Mouse (Mus musculus): ENCODE measurements around the gene Gm17416. TPM values are rescaled to one million over a fixed set of nuclear protein-coding genes. Genes with fewer than 3 reads are reported as not detected.

Gene Gm17416
- polyA plus RNA-seq, 1 experiment from 2014 or later, result 0.83 TPM

- H3K27me3 ChIP-seq, result no peaks in the 10 kb centered on the region
- peak; percentile 10 for DNase-seq (ENCODE audit: low read depth, low spot score)
- ChIA-PET CTCF (interaction anchor here (1.1 kb wide), 1 partner anchor 47 kb away, joined by 3 read pairs; no protein-coding TSS in a partner anchor), POLR2A (no interaction called here)
- peak; percentile 49 for TF ChIP-seq CTCF (IDR thresholded peaks at IDR 0.05)
- in situ Hi-C loops (cut with MboI; ENCODE audit: low pct_unique_long_range_greater_than_20kb), result no loop called here
- ATAC-seq, result no peak
Observed at GRCm38 (mm10) chr2:152601275-152601960, 32.3 kb downstream of the Gm17416 start.

DNA sequence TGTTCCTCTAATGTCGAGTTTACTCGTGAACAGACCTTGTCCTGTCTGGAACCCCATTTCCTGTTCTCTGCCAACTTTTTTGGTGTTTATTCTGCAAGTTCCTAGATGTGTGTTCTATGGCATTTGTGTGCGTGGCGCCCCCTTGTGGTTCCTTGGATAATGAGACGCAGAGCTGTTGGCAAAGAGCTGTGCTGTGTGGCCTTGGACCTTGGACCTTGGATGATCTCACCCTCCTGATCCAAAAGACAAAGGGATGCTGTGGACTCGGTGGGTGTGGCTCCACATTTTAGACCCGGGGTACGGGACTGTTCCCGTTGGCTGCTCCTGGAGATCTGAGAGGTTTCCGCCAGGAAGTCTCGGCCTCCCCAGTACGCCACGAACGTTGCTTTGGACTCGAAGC lies 34.9 kb downstream of the Gm17416 start, which contains the start of gene Defb36:
Gene Defb36, plus strand, starts transcription at position 271 of the 400 bp plus-strand sequence.
- DNase-seq (ENCODE audit: low read depth, low spot score) (no peak), ATAC-seq (no peak)
- ChIA-PET CTCF (interaction anchor here (0.8 to 2.8 kb wide), 5 partner anchors 12 to 81 kb away, joined by 3 to 11 read pairs (median 4); no protein-coding TSS in a partner anchor), POLR2A (no interaction called here)
- no peaks in the 10 kb centered on the region for H3K27me3 ChIP-seq
- peak; percentile 58 for TF ChIP-seq CTCF (IDR thresholded peaks at IDR 0.05)
- in situ Hi-C loops (cut with MboI; ENCODE audit: low pct_unique_long_range_greater_than_20kb), result no loop called here

- TF ChIP-seq CTCF (IDR thresholded peaks at IDR 0.05), result no peak
- POLR2A ChIA-PET, result interaction anchor here (1.0 kb wide), 1 partner anchor 34 kb away, joined by 3 read pairs; no protein-coding TSS in a partner anchor
- ATAC-seq (no peak), DNase-seq (ENCODE audit: low read depth, low spot score) (no peak)
- in situ Hi-C loops (cut with MboI; ENCODE audit: low pct_unique_long_range_greater_than_20kb), result no loop called here
- no peaks in the 10 kb centered on the region for H3K27me3 ChIP-seq
- CTCF ChIA-PET, result interaction anchor here (1.4 kb wide), 1 partner anchor 26 kb away, joined by 3 read pairs; no protein-coding TSS in a partner anchor
Observed at GRCm38 (mm10) chr2:152607746-152608145, 38.6 kb downstream of the Gm17416 start.

DNA sequence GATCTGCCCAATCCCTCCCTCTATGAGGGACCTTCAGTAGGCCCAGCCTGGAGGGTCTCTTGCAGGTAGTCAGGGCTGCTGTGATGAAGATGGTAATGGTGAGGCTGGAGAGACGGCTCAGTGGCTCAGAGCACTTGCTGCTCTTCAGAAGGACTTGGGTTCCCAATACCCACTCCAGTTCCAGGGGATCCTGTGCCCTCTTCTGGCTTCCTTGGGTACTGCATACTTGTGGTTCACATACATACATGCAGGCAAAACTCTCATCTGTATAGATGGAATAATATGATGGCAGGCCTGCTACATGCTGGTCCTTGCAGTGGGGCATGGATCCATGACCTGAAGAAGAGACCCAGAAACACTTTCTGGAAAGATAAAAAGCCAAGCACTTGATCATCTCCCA lies 39.6 kb downstream of the Gm17416 start:
- ChIA-PET CTCF (no interaction called here), POLR2A (no interaction called here)
- no peaks in the 10 kb centered on the region for H3K27me3 ChIP-seq
- TF ChIP-seq CTCF (IDR thresholded peaks at IDR 0.05), result peak; percentile 28
- DNase-seq (ENCODE audit: low read depth, low spot score) (no peak), ATAC-seq (no peak)
- in situ Hi-C loops (cut with MboI; ENCODE audit: low pct_unique_long_range_greater_than_20kb), result no loop called here

GRCm38 (mm10) chr2:152612193-152612592 lies 43.1 kb downstream of the Gm17416 start:
- no peaks in the 10 kb centered on the region for H3K27me3 ChIP-seq
- ChIA-PET POLR2A (no interaction called here), CTCF (interaction anchor here (0.6 to 1.6 kb wide), 5 partner anchors 32 to 155 kb away, joined by 3 to 8 read pairs (median 3); no protein-coding TSS in a partner anchor)
- in situ Hi-C loops (cut with MboI; ENCODE audit: low pct_unique_long_range_greater_than_20kb), result loop anchor here (10.0 kb wide), 1 partner anchor 133 kb away; no protein-coding TSS in a partner anchor
- no peak for ATAC-seq
- TF ChIP-seq CTCF (IDR thresholded peaks at IDR 0.05), result no peak
- no peak for DNase-seq (ENCODE audit: low read depth, low spot score)

DNA sequence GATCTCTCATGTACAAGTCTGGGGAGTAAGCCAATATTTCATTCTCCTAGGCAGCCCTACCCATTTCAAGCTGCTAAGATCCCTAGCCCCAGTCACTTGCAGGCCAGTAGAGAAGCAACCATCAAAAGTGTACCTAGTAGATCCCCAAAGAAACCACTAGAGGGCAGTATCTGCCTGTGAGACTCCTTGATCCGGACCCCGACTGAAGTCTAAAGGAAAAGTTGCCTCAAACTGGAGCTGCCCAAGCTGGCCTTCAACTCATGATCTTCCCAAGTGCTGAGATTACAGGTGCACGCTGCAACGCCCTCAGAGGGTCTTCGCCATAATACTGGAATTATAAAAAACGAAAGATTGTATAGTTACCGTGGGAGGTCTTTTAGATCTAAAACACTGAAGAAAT lies 46.4 kb downstream of the Gm17416 start:
- in situ Hi-C loops (cut with MboI; ENCODE audit: low pct_unique_long_range_greater_than_20kb), result loop anchor here (5.0 to 10.0 kb wide), 3 partner anchors 42 to 217 kb away; partner anchors contain the start of gene Bcl2l1
- peak; percentile 89 for TF ChIP-seq CTCF (IDR thresholded peaks at IDR 0.05)
- POLR2A ChIA-PET, result no interaction called here

DNA sequence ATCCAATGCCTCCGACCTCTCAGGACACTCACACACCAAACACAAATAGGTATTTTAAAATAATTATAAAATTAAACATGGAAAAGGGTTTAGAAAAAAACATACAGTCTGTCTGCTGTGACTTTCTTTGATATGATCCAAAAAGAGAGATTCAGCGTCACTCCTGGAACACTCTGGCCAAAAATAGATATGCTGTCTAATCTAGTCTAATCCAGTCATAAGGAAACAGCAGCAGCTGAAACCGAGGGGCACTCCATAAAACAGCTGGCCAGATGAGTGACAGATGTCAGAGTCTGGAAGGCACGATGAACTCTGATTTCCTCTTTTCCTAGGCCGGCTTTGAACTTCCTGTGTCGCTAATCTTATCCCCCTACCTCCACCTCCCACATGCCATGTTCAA lies 47.3 kb downstream of the Gm17416 start:
- ATAC-seq (no peak), DNase-seq (ENCODE audit: low read depth, low spot score) (no peak)
- no peak for TF ChIP-seq CTCF (IDR thresholded peaks at IDR 0.05)
- ChIA-PET CTCF (interaction anchor here (1.2 to 3.7 kb wide), 9 partner anchors 10 to 62 kb away, joined by 4 to 23 read pairs (median 6); partner anchors contain the start of genes Defb36 and H13), POLR2A (no interaction called here)
- in situ Hi-C loops (cut with MboI; ENCODE audit: low pct_unique_long_range_greater_than_20kb), result loop anchor here (5.0 to 10.0 kb wide), 3 partner anchors 41 to 216 kb away; partner anchors contain the start of gene Bcl2l1
- no peaks in the 10 kb centered on the region for H3K27me3 ChIP-seq

More for the DNA sequence above, 46.4 kb downstream of the Gm17416 start:
- ATAC-seq, result peak; percentile 69
- H3K27me3 ChIP-seq, result no peaks in the 10 kb centered on the region
- peak; percentile 31 for DNase-seq (ENCODE audit: low read depth, low spot score)
- CTCF ChIA-PET, result interaction anchor here (0.6 to 3.7 kb wide), 19 partner anchors 9 to 168 kb away, joined by 3 to 23 read pairs (median 4); partner anchors contain the start of genes Defb36 and H13

GRCm38 (mm10) chr2:152617374-152617773 lies 48.2 kb downstream of the Gm17416 start:
- DNase-seq (ENCODE audit: low read depth, low spot score) (no peak), ATAC-seq (no peak)
- no peaks in the 10 kb centered on the region for H3K27me3 ChIP-seq
- TF ChIP-seq CTCF (IDR thresholded peaks at IDR 0.05), result no peak
- in situ Hi-C loops (cut with MboI; ENCODE audit: low pct_unique_long_range_greater_than_20kb), result loop anchor here (5.0 to 10.0 kb wide), 3 partner anchors 40 to 215 kb away; partner anchors contain the start of gene Bcl2l1
- ChIA-PET POLR2A (no interaction called here), CTCF (interaction anchor here (1.2 to 3.7 kb wide), 2 partner anchors 26 to 53 kb away, joined by 4 to 23 read pairs; partner anchors contain the start of gene H13)

Other genes starting within 250 kb of the Gm17416 start
- gene Rbck1, start 236.7 kb upstream of the Gm17416 start, polyA plus RNA-seq (2021), result 101 TPM
- gene Trib3, start 225.3 kb upstream of the Gm17416 start, polyA plus RNA-seq (2021), result 19.6 TPM
- not detected for gene Nrsn2, start 192.7 kb upstream of the Gm17416 start, polyA plus RNA-seq (2021)
- gene Sox12, start 171.3 kb upstream of the Gm17416 start, polyA plus RNA-seq (2021), result 19.6 TPM
- 2.6 TPM for gene Zcchc3, start 154.3 kb upstream of the Gm17416 start, polyA plus RNA-seq (2021)
- gene 6820408C15Rik, start 153.8 kb upstream of the Gm17416 start, polyA plus RNA-seq (2021), result 0.06 TPM
- not detected for gene Defb23, start 104.7 kb upstream of the Gm17416 start, polyA plus RNA-seq (2021)
- gene Defb20, start 92.3 kb upstream of the Gm17416 start, polyA plus RNA-seq (2021), result not detected
- gene Defb22, start 79.2 kb upstream of the Gm17416 start, polyA plus RNA-seq (2021), result not detected
- gene Defb26, start 57.6 kb upstream of the Gm17416 start, polyA plus RNA-seq (2021), result not detected
- gene Defb28, start 51.1 kb upstream of the Gm17416 start, polyA plus RNA-seq (2021), result 0.22 TPM
- 0.14 TPM for gene Defb29, start 29.2 kb upstream of the Gm17416 start, polyA plus RNA-seq (2021)
- gene Defb21, start 3.4 kb downstream of the Gm17416 start, polyA plus RNA-seq (2021), result not detected
- gene Defb19, start 11.0 kb downstream of the Gm17416 start, polyA plus RNA-seq (2021), result not detected
- not detected for gene Defb45, start 30.1 kb downstream of the Gm17416 start, polyA plus RNA-seq (2021)
- not detected for gene Defb36, start 35.0 kb downstream of the Gm17416 start, polyA plus RNA-seq (2021)
- gene Defb25, start 53.7 kb downstream of the Gm17416 start, polyA plus RNA-seq (2021), result not detected
- not detected for gene Rem1, start 57.6 kb downstream of the Gm17416 start, polyA plus RNA-seq (2021)
- 137 TPM for gene H13, start 100.1 kb downstream of the Gm17416 start, polyA plus RNA-seq (2021)
- gene Mcts2, start 117.7 kb downstream of the Gm17416 start, polyA plus RNA-seq (2021), result 19.9 TPM
- gene Id1, start 166.9 kb downstream of the Gm17416 start, polyA plus RNA-seq (2021), result 117 TPM
- gene Cox4i2, start 184.8 kb downstream of the Gm17416 start, polyA plus RNA-seq (2021), result 0.14 TPM